Mouse (Mus musculus) heart, postnatal 0 days (tissue): ENCODE measurements around the gene Psme2.

Source experiments
- CTCF ChIP-seq: IDR thresholded peaks from 2 replicates; pipeline ENCODE4 v1.5.1; 2016; ENCODE audit warnings: antibody characterized with exemption, control low read depth, low read depth
- EP300 ChIP-seq: IDR thresholded peaks from 2 replicates; pipeline ENCODE4 v1.6.1; 2016; ENCODE audit warnings: antibody characterized with exemption, low read depth

- TF ChIP-seq CTCF (no peak), EP300 (no peak)
Observed at GRCm38 (mm10) chr14:55580731-55581130, 10.2 kb downstream of the Psme2 start.
